Mouse (Mus musculus) limb, embryonic 11.5 days (tissue): ENCODE data around the gene Rpf2. TPM values are rescaled to one million over a fixed set of nuclear protein-coding genes. Genes with fewer than 3 reads are reported as not detected.

Source experiments
- ATAC-seq: fragments of 200-750 bp; cut with Nextera tagmentation; 2 replicates; pipeline ENCODE4 v1.8.0; 2017; ENCODE audit warnings: low read depth; ENCODE audit not compliant: insufficient number of reproducible peaks, low FRiP score, low TSS enrichment
- DNase-seq: peaks from one replicate; pipeline ENCODE4 v3.0.0-alpha.2; 2015; ENCODE audit warnings: low spot score
- H3K27ac ChIP-seq: fragments of 300-500 bp; sonication (generic); replicated peaks from 2 replicates; pipeline ENCODE4 v1.5.1; 2014; ENCODE audit warnings: low read depth, mild to moderate bottlenecking, low read length
- H3K27me3 ChIP-seq: fragments of 300-500 bp; sonication (generic); 2 replicates; pipeline ENCODE4 v1.6.1; 2014; ENCODE audit warnings: mild to moderate bottlenecking, low read length, mixed read lengths; ENCODE audit not compliant: control insufficient read depth, insufficient read depth
- H3K36me3 ChIP-seq: fragments of 300-500 bp; sonication (generic); 2 replicates; pipeline ENCODE4 v1.6.1; 2014; ENCODE audit warnings: mild to moderate bottlenecking, low read length, moderate library complexity, mixed read lengths; ENCODE audit not compliant: control insufficient read depth, insufficient read depth
- H3K4me1 ChIP-seq: fragments of 300-500 bp; sonication (generic); 2 replicates; pipeline ENCODE4 v1.6.1; 2014; ENCODE audit warnings: low read length, mixed read lengths; ENCODE audit not compliant: control insufficient read depth, insufficient read depth
- H3K4me2 ChIP-seq: fragments of 300-500 bp; sonication (generic); 2 replicates; pipeline ENCODE4 v1.6.1; 2014; ENCODE audit warnings: low read depth, mild to moderate bottlenecking, moderate library complexity; ENCODE audit not compliant: severe bottlenecking
- H3K4me3 ChIP-seq: fragments of 300-500 bp; sonication (generic); 2 replicates; pipeline ENCODE4 v1.5.1; 2014; ENCODE audit warnings: low read depth, low read length
- H3K9ac ChIP-seq: fragments of 300-500 bp; sonication (generic); 2 replicates; pipeline ENCODE4 v1.6.1; 2014; ENCODE audit warnings: mild to moderate bottlenecking, low read length
- H3K9me3 ChIP-seq: fragments of 300-500 bp; sonication (generic); 2 replicates; pipeline ENCODE4 v1.6.1; 2016; ENCODE audit warnings: low read length; ENCODE audit not compliant: control insufficient read depth
- WGBS: fragments of 180-500 bp; shearing (Covaris S2); extraction: QIAGEN DNeasy Blood & Tissue Kit; methylation state at CpG from one replicate; pipeline ENCODE4 v1.1.7; 2014; 5-methylcytosine and 5-hydroxymethylcytosine counted together
- polyA plus RNA-seq: library from polyadenylated mRNA; unstranded; fragments of >200 nt; fragmentation: Nextera tagmentation; extraction: Ambion mirVana; gene quantifications from 2 replicates; pipeline ENCODE4 v1.2.1, GENCODE M21; 2014

Rpf2 gene
- polyA plus RNA-seq, 1 experiment from 2014 or later, result 74.8 TPM

DNA sequence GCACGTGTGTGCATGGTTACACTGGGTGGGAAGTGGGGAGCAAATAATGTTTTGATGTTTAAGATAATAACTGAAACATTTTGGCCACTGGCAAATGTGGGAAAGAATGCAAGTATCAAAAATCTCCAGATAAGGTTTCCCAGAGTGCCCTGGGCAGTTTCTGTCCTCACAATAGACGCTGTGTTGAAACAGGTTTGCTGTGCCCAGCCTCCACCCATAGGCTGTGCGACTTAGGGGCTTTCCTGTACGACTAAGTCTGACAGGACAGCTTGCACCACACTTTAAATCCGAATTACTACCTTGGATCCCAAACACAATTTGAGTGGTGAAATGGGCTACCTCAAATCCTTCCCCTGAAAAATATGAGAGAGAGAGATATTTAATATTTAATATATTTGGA is 31.5 kb upstream of the Rpf2 start:
- Histone ChIP-seq H3K27me3 (no peaks in the 10 kb centered on the region), H3K4me2 (no peak overlapping the region), H3K9me3 (no peaks in the 10 kb centered on the region), H3K4me1 (no peaks in the 10 kb centered on the region), H3K36me3 (no peaks in the 10 kb centered on the region), H3K9ac (no peak overlapping the region), H3K27ac (no peak overlapping the region), H3K4me3 (no peak overlapping the region)
- no peak for DNase-seq
- ATAC-seq, result no peak
- WGBS, result 71% methylated on average over 5 of the region's 5 CpGs

DNA sequence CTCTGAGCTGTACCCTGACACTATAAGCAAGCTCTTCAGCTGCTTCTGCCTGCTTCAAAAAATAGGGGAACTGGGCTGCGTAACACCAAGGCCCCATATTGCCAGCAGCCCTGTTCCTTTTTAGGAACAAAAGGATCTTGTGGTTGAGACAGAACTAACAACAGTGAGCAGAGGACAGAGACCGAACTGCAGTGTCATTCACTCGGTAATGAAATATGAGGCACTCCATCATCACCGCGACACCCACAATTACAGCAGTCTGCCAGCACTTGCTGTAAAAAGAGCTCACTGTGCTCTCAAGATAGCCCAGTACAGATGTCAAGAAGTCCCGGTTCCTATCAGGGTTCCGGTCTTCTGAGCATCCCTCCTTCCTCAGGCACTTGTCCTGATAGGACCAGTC is 29.2 kb upstream of the Rpf2 start:
- WGBS, result 69% methylated on average over 7 of the region's 7 CpGs
- H3K27ac ChIP-seq, result no peak overlapping the region

DNA sequence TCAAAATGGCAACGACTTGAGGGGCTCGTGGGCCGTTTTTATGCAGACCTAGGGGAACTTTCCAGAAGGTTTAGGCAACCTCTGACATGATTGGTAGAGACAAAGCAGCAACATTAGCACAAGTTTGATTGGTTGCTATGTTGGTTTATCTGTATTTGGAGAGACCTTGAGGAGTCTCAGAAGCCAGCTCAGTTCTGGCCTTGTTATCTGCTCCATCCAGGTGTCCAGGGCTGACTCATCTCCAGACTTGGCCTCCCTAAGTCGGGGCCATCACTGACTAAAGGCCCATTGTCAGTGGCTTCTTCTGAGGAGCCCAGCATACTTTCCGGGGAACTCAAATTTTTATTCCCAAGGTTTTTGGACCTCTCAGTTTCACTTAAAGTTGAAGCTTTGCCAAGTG is 27.1 kb upstream of the Rpf2 start:
- ATAC-seq, result no peak
- Histone ChIP-seq H3K36me3 (no peaks in the 10 kb centered on the region), H3K4me3 (no peak overlapping the region), H3K4me1 (no peaks in the 10 kb centered on the region), H3K9ac (no peak overlapping the region), H3K27ac (no peak overlapping the region), H3K4me2 (no peak overlapping the region), H3K9me3 (no peaks in the 10 kb centered on the region), H3K27me3 (no peaks in the 10 kb centered on the region)
- no peak for DNase-seq
- 85% methylated on average over 5 of the region's 5 CpGs for WGBS

More for the DNA sequence above, 29.2 kb upstream of the Rpf2 start:
- Histone ChIP-seq H3K9me3 (no peaks in the 10 kb centered on the region), H3K36me3 (no peaks in the 10 kb centered on the region), H3K27me3 (no peaks in the 10 kb centered on the region), H3K9ac (no peak overlapping the region), H3K4me3 (no peak overlapping the region), H3K4me1 (no peaks in the 10 kb centered on the region), H3K4me2 (no peak overlapping the region)
- no peak for ATAC-seq
- no peak for DNase-seq

DNA sequence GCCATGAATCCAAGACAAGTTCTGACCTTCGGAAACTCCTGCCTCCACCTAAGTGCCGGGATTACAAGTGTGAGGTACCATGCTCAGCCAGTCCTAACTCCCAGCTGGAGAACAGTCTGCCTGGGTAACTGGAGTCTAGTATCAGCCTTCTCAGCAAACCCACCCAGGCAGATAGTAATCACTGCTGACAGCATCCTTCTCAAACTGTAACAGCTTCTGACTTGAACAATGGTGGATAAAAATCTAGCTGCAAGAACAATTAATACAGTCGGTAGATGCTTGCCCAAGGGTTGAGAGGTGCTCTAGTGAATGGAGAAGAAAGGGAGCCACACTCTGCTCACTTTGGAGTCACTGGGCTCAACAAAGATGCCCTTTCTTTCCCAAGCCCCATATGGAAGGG is 24.4 kb upstream of the Rpf2 start:
- DNase-seq (no peak), ATAC-seq (no peak)
- Histone ChIP-seq H3K4me3 (no peak overlapping the region), H3K27me3 (no peaks in the 10 kb centered on the region), H3K9ac (no peak overlapping the region), H3K9me3 (no peaks in the 10 kb centered on the region), H3K36me3 (no peaks in the 10 kb centered on the region), H3K4me1 (no peaks in the 10 kb centered on the region), H3K27ac (no peak overlapping the region), H3K4me2 (no peak overlapping the region)
- WGBS, result 93% methylated on average over 3 of the region's 3 CpGs

DNA sequence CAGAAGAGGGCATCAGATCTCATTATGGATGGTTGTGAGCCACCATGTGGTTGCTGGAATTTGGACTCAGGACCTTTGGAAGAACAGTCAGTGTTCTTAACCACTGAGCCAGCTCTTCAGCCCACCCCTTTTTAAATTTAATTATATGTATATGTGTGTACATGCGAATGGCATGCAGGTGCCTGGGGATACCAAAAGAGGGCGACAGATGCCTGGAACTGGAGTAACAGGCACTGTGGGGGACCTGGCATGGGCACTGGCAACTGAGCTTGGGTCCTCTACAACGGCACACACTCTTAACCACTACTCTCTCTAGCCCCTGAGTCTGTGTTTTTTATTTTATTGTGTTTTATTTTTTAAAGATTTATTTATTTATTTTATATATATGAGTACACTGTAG is 18.1 kb upstream of the Rpf2 start:
- no peak overlapping the region for H3K4me3 ChIP-seq
- H3K27ac ChIP-seq, result no peak overlapping the region
- ATAC-seq (no peak), DNase-seq (no peak)
- H3K36me3 ChIP-seq, result no peaks in the 10 kb centered on the region
- H3K9me3 ChIP-seq, result no peaks in the 10 kb centered on the region
- WGBS, result 90% methylated on average over 3 of the region's 3 CpGs
- H3K27me3 ChIP-seq, result no peaks in the 10 kb centered on the region
- H3K4me2 ChIP-seq, result no peak overlapping the region
- no peak overlapping the region for H3K9ac ChIP-seq
- no peaks in the 10 kb centered on the region for H3K4me1 ChIP-seq

DNA sequence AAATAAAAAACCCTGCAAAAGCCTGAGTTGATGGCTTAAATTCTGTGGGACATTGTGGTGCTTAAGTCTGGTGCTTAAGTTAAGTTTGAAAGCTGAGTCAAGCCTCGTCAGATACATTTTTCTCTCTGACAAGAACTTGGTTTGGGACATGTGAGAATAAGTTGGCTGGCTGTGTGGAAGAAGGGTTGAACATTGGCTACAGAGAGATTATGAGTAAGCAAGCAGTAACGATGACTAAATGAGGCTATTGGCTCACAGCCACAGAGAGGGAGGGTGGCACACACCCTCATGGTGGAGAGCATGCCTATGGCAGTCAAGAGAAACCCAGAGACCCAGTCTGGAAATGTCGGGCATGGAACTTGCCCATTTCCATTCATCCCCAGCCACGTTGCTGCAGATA is 16.9 kb upstream of the Rpf2 start:
- WGBS, result 90% methylated on average over 4 of the region's 4 CpGs
- Histone ChIP-seq H3K9ac (no peak overlapping the region), H3K36me3 (no peaks in the 10 kb centered on the region), H3K4me1 (no peaks in the 10 kb centered on the region), H3K4me2 (no peak overlapping the region), H3K27me3 (no peaks in the 10 kb centered on the region), H3K4me3 (no peak overlapping the region), H3K27ac (no peak overlapping the region), H3K9me3 (no peaks in the 10 kb centered on the region)
- DNase-seq (no peak), ATAC-seq (no peak)

DNA sequence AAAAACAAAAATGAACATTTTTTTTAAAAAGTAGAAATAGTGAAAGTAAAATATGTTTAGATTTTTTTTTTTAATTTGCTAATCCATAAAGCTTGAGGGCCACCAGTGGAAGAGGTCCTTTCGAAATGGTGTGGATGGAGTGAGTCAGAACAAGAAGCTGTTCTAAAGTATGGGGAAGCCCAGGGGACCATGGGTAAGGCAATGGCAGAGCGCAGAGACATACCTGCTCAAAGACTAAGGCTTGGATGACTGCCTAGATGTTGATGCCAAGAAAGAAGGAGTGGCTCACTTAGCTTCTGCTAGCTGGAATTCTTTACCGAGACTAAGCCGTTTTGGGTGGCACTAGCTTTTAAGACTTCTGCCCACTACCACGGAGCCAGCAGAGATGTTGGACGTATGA is 15.4 kb upstream of the Rpf2 start:
- no peak overlapping the region for H3K27ac ChIP-seq
- 93% methylated on average over 6 of the region's 6 CpGs for WGBS
- H3K9ac ChIP-seq, result no peak overlapping the region
- no peaks in the 10 kb centered on the region for H3K9me3 ChIP-seq
- H3K4me1 ChIP-seq, result no peaks in the 10 kb centered on the region
- H3K27me3 ChIP-seq, result no peaks in the 10 kb centered on the region
- ATAC-seq (no peak), DNase-seq (no peak)
- no peak overlapping the region for H3K4me2 ChIP-seq
- H3K4me3 ChIP-seq, result no peak overlapping the region
- H3K36me3 ChIP-seq, result no peaks in the 10 kb centered on the region

DNA sequence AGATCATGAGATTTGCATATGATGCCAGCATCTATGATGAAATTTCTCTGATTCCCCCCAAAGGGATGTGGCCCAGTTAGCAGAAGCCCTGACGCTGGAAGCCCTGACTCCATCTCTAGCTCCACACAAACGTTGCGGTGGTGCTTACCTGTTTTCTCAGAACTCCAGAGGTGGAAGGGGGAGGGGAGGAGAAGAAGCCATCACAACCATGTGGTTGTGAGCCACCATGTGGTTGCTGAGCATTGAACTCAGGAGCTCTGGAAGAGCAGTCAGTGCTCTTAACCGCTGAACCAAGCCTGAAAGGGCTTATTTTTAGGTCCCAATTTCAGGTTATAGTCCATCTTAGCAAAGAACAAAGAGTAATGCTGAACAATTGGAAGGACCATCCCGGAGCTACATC is 13.5 kb upstream of the Rpf2 start:
- ATAC-seq (no peak), DNase-seq (no peak)
- H3K4me1 ChIP-seq, result no peaks in the 10 kb centered on the region
- H3K27me3 ChIP-seq, result no peaks in the 10 kb centered on the region
- H3K36me3 ChIP-seq, result no peaks in the 10 kb centered on the region
- H3K4me3 ChIP-seq, result no peak overlapping the region
- H3K9ac ChIP-seq, result no peak overlapping the region
- no peak overlapping the region for H3K4me2 ChIP-seq
- 39% methylated on average over 5 of the region's 5 CpGs for WGBS
- no peaks in the 10 kb centered on the region for H3K9me3 ChIP-seq
- H3K27ac ChIP-seq, result no peak overlapping the region

DNA sequence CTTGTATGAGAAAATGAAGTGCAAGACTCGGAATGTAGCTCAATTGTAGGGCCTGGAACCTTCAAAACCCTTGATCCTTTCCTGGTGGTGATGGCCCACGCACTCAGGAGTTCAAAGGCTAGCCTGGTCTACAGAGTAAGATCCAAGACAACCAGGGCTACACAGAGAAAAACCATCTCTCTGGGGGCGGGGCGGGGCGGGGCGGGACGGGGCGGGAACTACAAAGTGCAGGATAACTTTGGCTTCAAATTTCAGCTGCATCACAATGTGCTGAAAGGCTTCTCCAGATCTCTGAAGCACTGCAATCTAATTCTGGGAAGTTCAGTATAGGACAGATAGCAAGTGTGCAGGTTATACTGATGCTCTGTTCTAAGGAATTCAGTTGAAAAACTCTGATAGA is 12.7 kb upstream of the Rpf2 start:
- Histone ChIP-seq H3K27me3 (no peaks in the 10 kb centered on the region), H3K9ac (no peak overlapping the region), H3K27ac (no peak overlapping the region), H3K4me3 (no peak overlapping the region), H3K4me1 (no peaks in the 10 kb centered on the region), H3K36me3 (no peaks in the 10 kb centered on the region), H3K9me3 (no peaks in the 10 kb centered on the region), H3K4me2 (no peak overlapping the region)
- ATAC-seq (no peak), DNase-seq (no peak)
- 7% methylated on average over 8 of the region's 8 CpGs for WGBS
